Mouse (Mus musculus) kidney, embryonic 14.5 days (tissue): ENCODE measurements at regions not wholly inside any gene's neighbourhood (a gene's known extent, or its start where the extent isn't known, plus 50 kb on each side); places are given as distances from the start of the nearest gene placed in this dataset.

ENCODE experiments used
- ATAC-seq: fragments of 200-750 bp; cut with Nextera tagmentation; 2 replicates; pipeline ENCODE4 v1.8.0; 2017; ENCODE audit warnings: moderate number of reproducible peaks, mild to moderate bottlenecking, moderate TSS enrichment, moderate library complexity; ENCODE audit not compliant: low FRiP score, low TSS enrichment
- H3K27ac ChIP-seq: fragments of 300-500 bp; sonication (generic); 2 replicates; pipeline ENCODE4 v1.5.1; 2014; ENCODE audit warnings: low read depth, mild to moderate bottlenecking, low read length, moderate library complexity, mixed read lengths
- H3K27me3 ChIP-seq: fragments of 300-500 bp; sonication (generic); 2 replicates; pipeline ENCODE4 v1.6.1; 2014; ENCODE audit warnings: mild to moderate bottlenecking, low read length; ENCODE audit not compliant: control insufficient read depth, insufficient read depth
- H3K36me3 ChIP-seq: fragments of 300-500 bp; sonication (generic); 2 replicates; pipeline ENCODE4 v1.6.1; 2014; ENCODE audit warnings: low read length, mixed read lengths; ENCODE audit not compliant: control insufficient read depth, insufficient read depth
- H3K4me1 ChIP-seq: fragments of 300-500 bp; sonication (generic); 2 replicates; pipeline ENCODE4 v1.6.1; 2014; ENCODE audit warnings: low read length, mixed read lengths; ENCODE audit not compliant: control insufficient read depth, insufficient read depth
- H3K4me2 ChIP-seq: fragments of 300-500 bp; sonication (generic); replicated peaks from 2 replicates; pipeline ENCODE4 v1.6.1; 2014; ENCODE audit warnings: low read depth, mild to moderate bottlenecking, low read length
- H3K4me3 ChIP-seq: fragments of 300-500 bp; sonication (generic); 2 replicates; pipeline ENCODE4 v1.5.1; 2014; ENCODE audit warnings: mild to moderate bottlenecking, low read length
- H3K9ac ChIP-seq: fragments of 300-500 bp; sonication (generic); 2 replicates; pipeline ENCODE4 v1.6.1; 2014; ENCODE audit warnings: low read depth, mild to moderate bottlenecking, low read length, moderate library complexity
- H3K9me3 ChIP-seq: fragments of 300-500 bp; sonication (generic); 2 replicates; pipeline ENCODE4 v1.6.1; 2016; ENCODE audit warnings: low read length; ENCODE audit not compliant: control insufficient read depth
- WGBS: fragments of 180-500 bp; shearing (Covaris S2); extraction: QIAGEN DNeasy Blood & Tissue Kit; methylation state at CpG from one replicate; pipeline ENCODE4 v1.1.7; 2014; 5-methylcytosine and 5-hydroxymethylcytosine counted together

- no peaks in the 10 kb centered on the region for H3K36me3 ChIP-seq
- H3K27me3 ChIP-seq: no peaks in the 10 kb centered on the region
- H3K9ac ChIP-seq: no peak overlapping the region
- WGBS: 49% methylated on average over 2 of the region's 2 CpGs
- no peak for ATAC-seq
- H3K4me3 ChIP-seq: no peak overlapping the region
- no peak overlapping the region for H3K4me2 ChIP-seq
- no peaks in the 10 kb centered on the region for H3K4me1 ChIP-seq
- no peak overlapping the region for H3K27ac ChIP-seq
- H3K9me3 ChIP-seq: no peaks in the 10 kb centered on the region
Observed at GRCm38 (mm10) chrX:23499320-23499719, 134.4 kb upstream of the Klhl13 start.

- WGBS: 14% methylated on average over 1 of the region's 1 CpGs
- H3K4me2 ChIP-seq: no peak overlapping the region
- H3K36me3 ChIP-seq: no peaks in the 10 kb centered on the region
- H3K9ac ChIP-seq: no peak overlapping the region
- H3K27ac ChIP-seq: no peak overlapping the region
- peak; percentile 66; the same call in 1 of the 2 replicates for ATAC-seq
- no peaks in the 10 kb centered on the region for H3K4me1 ChIP-seq
- H3K4me3 ChIP-seq: no peak overlapping the region
- no peaks in the 10 kb centered on the region for H3K9me3 ChIP-seq
- H3K27me3 ChIP-seq: no peaks in the 10 kb centered on the region
Observed at GRCm38 (mm10) chrX:23495199-23495598, 130.3 kb upstream of the Klhl13 start.

- Histone ChIP-seq H3K4me2 (no peak overlapping the region), H3K4me1 (no peaks in the 10 kb centered on the region), H3K27me3 (no peaks in the 10 kb centered on the region), H3K27ac (no peak overlapping the region), H3K36me3 (no peaks in the 10 kb centered on the region), H3K9me3 (no peaks in the 10 kb centered on the region), H3K4me3 (no peak overlapping the region), H3K9ac (no peak overlapping the region)
- no peak for ATAC-seq
- WGBS: 49% methylated on average over 1 of the region's 1 CpGs
Observed at GRCm38 (mm10) chrX:23476868-23477267, 112.0 kb upstream of the Klhl13 start.

- H3K4me2 ChIP-seq: no peak overlapping the region
- no peaks in the 10 kb centered on the region for H3K4me1 ChIP-seq
- peak; percentile 76 for ATAC-seq
- H3K9ac ChIP-seq: no peak overlapping the region
- no peaks in the 10 kb centered on the region for H3K36me3 ChIP-seq
- no peak overlapping the region for H3K4me3 ChIP-seq
- no peaks in the 10 kb centered on the region for H3K27me3 ChIP-seq
- H3K9me3 ChIP-seq: no peaks in the 10 kb centered on the region
- H3K27ac ChIP-seq: no peak overlapping the region
Observed at GRCm38 (mm10) chrX:23466031-23466430, 101.1 kb upstream of the Klhl13 start.

GRCm38 (mm10) chrX:23453616-23454015 lies 88.7 kb upstream of the Klhl13 start:
- no peak for ATAC-seq
- H3K4me1 ChIP-seq: no peaks in the 10 kb centered on the region
- H3K9me3 ChIP-seq: no peaks in the 10 kb centered on the region
- no peak overlapping the region for H3K4me3 ChIP-seq
- H3K4me2 ChIP-seq: no peak overlapping the region
- H3K9ac ChIP-seq: no peak overlapping the region
- no peak overlapping the region for H3K27ac ChIP-seq
- H3K36me3 ChIP-seq: no peaks in the 10 kb centered on the region
- 83% methylated on average over 3 of the region's 3 CpGs for WGBS
- H3K27me3 ChIP-seq: no peaks in the 10 kb centered on the region

- Histone ChIP-seq H3K36me3 (no peaks in the 10 kb centered on the region), H3K4me2 (no peak overlapping the region), H3K27ac (no peak overlapping the region), H3K4me1 (no peaks in the 10 kb centered on the region), H3K27me3 (no peaks in the 10 kb centered on the region), H3K9ac (no peak overlapping the region), H3K4me3 (no peak overlapping the region), H3K9me3 (no peaks in the 10 kb centered on the region)
- ATAC-seq: no peak
- 48% methylated on average over 1 of the region's 1 CpGs for WGBS
Observed at GRCm38 (mm10) chrX:23422746-23423145, 57.9 kb upstream of the Klhl13 start.

GRCm38 (mm10) chrX:23417525-23417924 lies 52.6 kb upstream of the Klhl13 start:
- no peaks in the 10 kb centered on the region for H3K27me3 ChIP-seq
- H3K9ac ChIP-seq: no peak overlapping the region
- H3K4me1 ChIP-seq: no peaks in the 10 kb centered on the region
- no peaks in the 10 kb centered on the region for H3K36me3 ChIP-seq
- no peak overlapping the region for H3K4me2 ChIP-seq
- no peak overlapping the region for H3K4me3 ChIP-seq
- H3K27ac ChIP-seq: no peak overlapping the region
- no peak for ATAC-seq
- WGBS: 87% methylated on average over 1 of the region's 1 CpGs
- H3K9me3 ChIP-seq: no peaks in the 10 kb centered on the region
